Mouse (Mus musculus): ENCODE data around the gene Grpel1.

DNA sequence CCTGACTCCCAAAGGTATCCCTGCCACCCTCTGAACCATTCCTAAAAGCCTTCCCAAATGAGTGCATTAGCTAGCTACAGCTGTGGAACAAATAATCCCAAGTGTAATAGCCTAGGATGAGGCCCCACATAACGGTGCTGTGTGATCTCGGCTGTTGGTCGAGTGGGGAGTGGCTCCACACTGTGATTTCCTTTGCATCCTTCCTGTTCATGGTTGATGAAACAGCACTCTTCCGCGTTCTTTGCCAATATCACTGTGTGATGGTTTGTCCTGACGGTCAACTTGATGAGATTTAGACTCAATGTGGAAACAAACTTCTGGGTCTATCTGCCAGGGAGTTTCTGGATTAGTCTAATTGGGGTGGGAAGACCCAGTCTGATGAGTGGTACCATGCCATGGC, 12.0 kb upstream of the Grpel1 start:
- TF ChIP-seq CTCF (IDR thresholded peaks at IDR 0.05) (no peak), EP300 (IDR thresholded peaks at IDR 0.05) (no peak)

Data from lung, postnatal 0 days (tissue).